Mouse (Mus musculus) forebrain, embryonic 12.5 days (tissue): ENCODE measurements around the gene 0610040J01Rik. TPM values are rescaled to one million over a fixed set of nuclear protein-coding genes. Genes with fewer than 3 reads are reported as not detected.

ENCODE experiments used
- ATAC-seq: fragments of 200-750 bp; cut with Nextera tagmentation; 2 replicates; pipeline ENCODE4 v1.8.0; 2017; ENCODE audit warnings: moderate TSS enrichment; ENCODE audit not compliant: low FRiP score
- H3K27ac ChIP-seq: fragments of 300-500 bp; sonication (generic); 2 replicates; pipeline ENCODE4 v1.5.1; 2016; ENCODE audit warnings: mild to moderate bottlenecking
- H3K27me3 ChIP-seq: fragments of 300-500 bp; sonication (generic); 2 replicates; pipeline ENCODE4 v1.6.1; 2016; ENCODE audit warnings: mild to moderate bottlenecking
- H3K36me3 ChIP-seq: fragments of 300-500 bp; sonication (generic); replicated peaks from 2 replicates; pipeline ENCODE4 v1.6.1; 2016; ENCODE audit warnings: mild to moderate bottlenecking
- H3K4me1 ChIP-seq: fragments of 300-500 bp; sonication (generic); 2 replicates; pipeline ENCODE4 v1.6.1; 2016
- H3K4me2 ChIP-seq: fragments of 300-500 bp; sonication (generic); 2 replicates; pipeline ENCODE4 v1.6.1; 2016; ENCODE audit warnings: mild to moderate bottlenecking, moderate library complexity
- H3K4me3 ChIP-seq: fragments of 300-500 bp; sonication (generic); replicated peaks from 2 replicates; pipeline ENCODE4 v1.5.1; 2016; ENCODE audit warnings: mild to moderate bottlenecking
- H3K9ac ChIP-seq: fragments of 300-500 bp; sonication (generic); 2 replicates; pipeline ENCODE4 v1.6.1; 2016; ENCODE audit warnings: mild to moderate bottlenecking
- H3K9me3 ChIP-seq: fragments of 300-500 bp; sonication (generic); 2 replicates; pipeline ENCODE4 v1.6.1; 2016
- WGBS: fragments of 180-500 bp; shearing (Covaris S2); methylation state at CpG from one replicate; pipeline ENCODE4 v1.1.7; 2016; 5-methylcytosine and 5-hydroxymethylcytosine counted together
- polyA plus RNA-seq: library from polyadenylated mRNA; unstranded; fragments of >200 nt; fragmentation: Nextera tagmentation; extraction: Ambion mirVana; gene quantifications from 2 replicates; pipeline ENCODE4 v1.2.1, GENCODE M21; 2016

Gene 0610040J01Rik
- polyA plus RNA-seq, 1 experiment from 2014 or later = 1.9 TPM

DNA sequence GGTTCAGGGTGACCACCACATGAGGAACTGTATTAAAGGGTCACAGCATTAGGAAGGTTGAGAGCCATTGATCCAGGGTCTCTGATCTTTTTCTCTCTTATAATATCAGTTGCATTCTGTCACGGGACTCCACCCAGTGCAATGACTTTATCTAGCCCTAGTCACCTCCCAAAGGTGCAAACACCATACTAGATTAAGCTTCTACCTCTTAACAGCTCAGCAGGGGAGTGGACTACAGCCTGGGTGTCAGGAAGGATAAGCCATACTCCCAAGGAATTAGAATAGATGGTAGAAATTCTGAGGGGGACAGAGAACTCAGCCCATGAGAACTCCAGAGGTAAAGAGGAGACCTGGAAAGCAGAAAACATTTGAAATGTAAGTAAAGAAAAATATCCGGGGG lies 25.7 kb downstream of the 0610040J01Rik start:
- Histone ChIP-seq H3K27me3 (no peaks in the 10 kb centered on the region), H3K4me2 (no peak overlapping the region), H3K4me1 (no peaks in the 10 kb centered on the region), H3K27ac (no peak overlapping the region), H3K9me3 (no peaks in the 10 kb centered on the region), H3K36me3 (no peaks in the 10 kb centered on the region), H3K4me3 (no peak overlapping the region), H3K9ac (no peak overlapping the region)
- no peak for ATAC-seq
- WGBS = 88% methylated on average over 2 of the region's 2 CpGs

DNA sequence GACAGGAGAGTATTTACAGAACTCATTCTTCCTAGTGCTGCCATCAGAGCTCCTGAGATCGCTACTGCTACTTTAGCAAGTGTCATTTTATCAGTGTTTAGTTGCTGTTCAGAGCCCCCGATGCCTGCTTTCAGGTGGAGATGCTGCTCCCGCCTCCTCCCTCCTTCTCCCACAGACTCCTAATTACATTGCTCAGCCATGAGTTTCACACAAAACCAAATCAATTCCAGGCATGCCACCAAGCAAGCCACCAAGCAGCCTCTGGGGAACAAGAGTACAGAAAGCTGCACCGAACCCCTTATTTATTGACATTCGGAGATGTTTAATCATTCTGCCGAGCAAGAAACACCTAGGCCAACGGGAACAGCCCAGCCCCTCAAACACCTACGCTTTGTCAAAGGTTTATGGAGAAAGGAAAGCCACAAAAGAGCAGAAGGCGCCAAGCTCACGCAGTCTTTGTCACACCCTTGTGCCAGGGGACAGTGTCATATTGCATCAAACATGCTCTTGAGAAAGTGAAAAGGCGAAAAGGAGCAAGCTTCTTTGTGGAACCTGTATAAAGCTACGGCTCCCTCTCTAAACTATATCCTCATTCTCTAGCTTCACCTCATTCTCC lies 27.7 kb downstream of the 0610040J01Rik start:
- H3K36me3 ChIP-seq = no peaks in the 10 kb centered on the region
- WGBS = 81% methylated on average over 12 of the region's 12 CpGs
- H3K9ac ChIP-seq = no peak overlapping the region
- no peaks in the 10 kb centered on the region for H3K27me3 ChIP-seq
- no peaks in the 10 kb centered on the region for H3K4me1 ChIP-seq
- no peak overlapping the region for H3K4me3 ChIP-seq
- H3K4me2 ChIP-seq = no peak overlapping the region
- no peaks in the 10 kb centered on the region for H3K9me3 ChIP-seq
- ATAC-seq = no peak
- no peak overlapping the region for H3K27ac ChIP-seq

DNA sequence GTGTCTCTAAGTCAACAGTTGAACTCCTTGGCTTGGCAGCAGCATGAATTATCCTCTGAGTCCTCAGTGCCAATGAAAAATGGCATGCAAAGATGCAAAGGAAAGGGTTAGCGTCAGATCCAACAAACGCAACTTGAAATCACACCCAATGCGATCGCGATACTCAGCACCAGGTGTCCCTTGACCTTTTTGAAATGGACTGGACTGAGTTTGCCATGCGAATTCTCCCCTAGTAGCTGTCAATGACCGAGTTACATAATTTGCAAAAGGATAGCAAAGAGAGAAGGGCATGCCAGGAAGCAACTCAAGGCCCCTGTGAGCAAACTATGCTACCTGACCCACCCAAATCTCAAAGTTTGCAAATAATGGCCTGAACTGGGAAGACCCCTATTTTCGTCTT lies 34.9 kb downstream of the 0610040J01Rik start:
- Histone ChIP-seq H3K4me2 (no peak overlapping the region), H3K9ac (no peak overlapping the region), H3K27me3 (no peaks in the 10 kb centered on the region), H3K36me3 (no peaks in the 10 kb centered on the region), H3K27ac (no peak overlapping the region), H3K4me1 (no peaks in the 10 kb centered on the region), H3K9me3 (peaks cover 4% of the 10 kb centered on the region; the same call in 1 of the 2 replicates), H3K4me3 (no peak overlapping the region)
- WGBS = 95% methylated on average over 8 of the region's 8 CpGs
- no peak for ATAC-seq

DNA sequence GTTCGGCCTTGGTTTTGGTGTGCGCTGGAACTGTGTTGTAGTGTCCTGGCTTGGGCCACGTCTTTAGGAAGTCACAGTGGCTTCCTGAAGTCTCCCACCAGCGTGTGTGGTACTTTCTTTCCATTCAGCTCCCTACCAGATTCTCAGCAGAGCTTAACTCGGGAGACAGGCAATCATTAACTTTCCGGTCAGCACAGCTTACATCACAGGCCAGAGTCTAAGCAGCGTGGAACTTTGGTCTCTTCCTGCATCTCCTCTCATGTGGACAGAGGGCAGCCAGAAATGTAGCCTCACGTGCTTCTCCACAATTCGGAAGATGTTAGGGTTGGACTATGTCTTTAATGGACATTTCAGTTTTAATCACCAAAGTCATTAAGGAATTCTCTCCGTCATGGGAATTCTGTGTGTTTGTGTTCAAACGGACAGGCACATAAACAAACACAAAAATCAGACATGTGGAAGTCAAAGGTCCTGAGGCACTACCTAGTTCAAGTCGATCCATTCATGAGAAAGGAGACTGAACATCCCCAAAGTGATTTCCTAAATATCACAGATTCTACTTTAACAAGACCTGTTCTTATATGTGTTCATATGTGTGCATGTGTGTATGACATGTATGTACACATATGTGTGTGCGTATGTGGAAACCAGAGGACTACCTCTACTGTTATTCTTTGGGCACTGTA lies 35.5 kb downstream of the 0610040J01Rik start:
- Histone ChIP-seq H3K4me1 (no peaks in the 10 kb centered on the region), H3K9me3 (peaks cover 4% of the 10 kb centered on the region; the same call in 1 of the 2 replicates), H3K4me3 (no peak overlapping the region), H3K27ac (no peak overlapping the region), H3K4me2 (no peak overlapping the region), H3K27me3 (no peaks in the 10 kb centered on the region), H3K9ac (no peak overlapping the region), H3K36me3 (no peaks in the 10 kb centered on the region)
- 92% methylated on average over 13 of the region's 13 CpGs for WGBS
- no peak for ATAC-seq

DNA sequence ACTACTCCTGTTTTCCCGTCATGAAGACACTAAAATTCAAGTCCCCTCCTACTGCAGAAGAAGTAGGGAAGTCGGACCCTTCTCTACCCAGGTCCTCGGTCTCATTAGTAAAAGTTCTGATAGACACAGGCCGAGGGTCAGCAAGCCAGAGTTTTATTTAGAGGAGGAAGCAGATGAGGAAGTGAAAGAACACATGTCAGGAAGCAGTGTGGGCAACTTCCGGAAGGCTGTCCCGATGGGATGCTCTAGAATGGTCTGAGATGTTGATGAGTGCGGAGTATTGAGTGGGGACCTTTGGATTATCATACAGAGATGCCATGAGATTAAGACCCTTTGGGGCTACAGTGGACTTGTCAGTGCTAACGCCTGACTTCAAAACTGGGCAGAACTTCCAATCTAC lies 46.7 kb downstream of the 0610040J01Rik start:
- Histone ChIP-seq H3K9ac (no peak overlapping the region), H3K27ac (no peak overlapping the region), H3K9me3 (no peaks in the 10 kb centered on the region), H3K4me3 (no peak overlapping the region), H3K4me1 (no peaks in the 10 kb centered on the region), H3K4me2 (no peak overlapping the region), H3K36me3 (no peaks in the 10 kb centered on the region), H3K27me3 (no peaks in the 10 kb centered on the region)
- no peak for ATAC-seq
- 93% methylated on average over 8 of the region's 8 CpGs for WGBS

DNA sequence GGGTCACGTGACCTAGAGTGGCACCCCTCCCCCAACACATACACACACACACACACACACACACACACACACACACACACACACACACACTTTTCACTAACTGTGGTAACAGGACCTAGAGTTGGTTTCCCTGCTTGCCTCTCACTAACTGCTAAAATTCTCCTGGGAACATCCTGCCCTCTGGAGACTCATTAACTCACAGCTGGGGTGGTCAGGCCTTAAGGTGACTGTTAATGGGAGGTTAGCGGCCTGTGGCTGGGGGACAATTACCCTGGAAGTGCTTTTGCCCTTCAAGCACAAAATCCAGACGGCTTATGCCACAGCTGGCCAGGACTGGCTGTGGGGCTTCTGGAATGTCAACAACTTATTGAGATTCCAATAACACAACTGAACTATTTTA lies 55.3 kb downstream of the 0610040J01Rik start:
- Histone ChIP-seq H3K9ac (no peak overlapping the region), H3K4me1 (peaks cover 10% of the 10 kb centered on the region), H3K4me3 (no peak overlapping the region), H3K27me3 (no peaks in the 10 kb centered on the region), H3K9me3 (no peaks in the 10 kb centered on the region), H3K36me3 (no peaks in the 10 kb centered on the region), H3K4me2 (no peak overlapping the region), H3K27ac (no peak overlapping the region)
- ATAC-seq = no peak
- 28% methylated on average over 3 of the region's 3 CpGs for WGBS

DNA sequence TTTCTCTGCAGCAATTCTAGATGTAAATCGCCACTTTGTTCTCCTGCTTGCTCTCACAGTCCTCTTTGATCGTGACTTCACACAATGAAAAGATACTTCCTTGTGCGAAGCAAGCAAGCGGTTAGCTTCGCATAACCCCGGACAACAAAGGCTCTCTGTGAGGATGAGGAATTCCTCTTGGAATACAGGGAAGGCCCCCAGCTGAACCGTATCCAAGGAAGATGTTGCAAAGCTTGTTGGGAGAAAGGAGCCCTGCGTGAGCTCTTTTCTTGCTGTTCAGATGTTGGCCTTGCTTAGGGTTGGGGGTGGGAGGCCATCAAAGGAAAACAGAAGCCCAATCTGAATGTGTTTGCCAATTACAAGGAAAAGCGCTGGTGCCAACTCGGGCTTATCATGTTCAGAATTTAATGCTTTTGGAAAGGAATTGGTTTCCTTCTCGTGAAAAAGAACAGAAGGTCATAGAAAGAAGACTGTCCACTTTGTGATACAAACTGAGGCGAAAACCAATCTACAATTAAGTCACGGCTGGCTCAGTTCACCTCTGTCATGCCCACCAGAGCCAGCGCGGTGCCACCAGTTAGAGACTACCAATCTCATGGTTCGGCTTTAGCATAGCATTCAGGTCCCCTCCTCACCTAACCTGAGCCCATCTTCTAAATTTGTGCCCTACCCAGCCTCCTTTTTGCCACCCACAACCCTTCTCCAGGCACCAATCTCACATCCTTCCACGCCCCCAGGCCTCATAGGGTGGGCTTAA lies 60.2 kb downstream of the 0610040J01Rik start:
- no peak overlapping the region for H3K4me2 ChIP-seq
- WGBS = 33% methylated on average over 17 of the region's 17 CpGs

DNA sequence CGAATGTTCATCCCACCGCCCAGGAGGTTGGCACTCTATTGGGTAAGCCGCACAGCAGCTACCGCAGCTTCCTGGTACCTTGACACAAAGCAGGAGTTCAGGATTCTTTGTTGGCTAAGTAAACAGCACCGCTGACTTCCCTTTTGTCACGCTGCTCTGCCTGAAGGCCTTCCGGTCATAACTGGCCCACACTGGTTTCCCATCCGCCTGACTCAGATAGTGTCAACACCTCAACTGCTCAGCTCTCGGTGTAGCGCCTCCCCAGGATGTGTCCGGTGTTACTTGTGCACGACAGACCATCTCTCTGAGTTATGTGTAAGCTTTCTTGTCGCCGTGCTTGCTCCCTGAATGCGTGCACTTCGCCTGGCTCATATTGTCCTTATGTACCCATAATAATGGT lies 62.7 kb downstream of the 0610040J01Rik start:
- peaks cover 13% of the 10 kb centered on the region for H3K4me1 ChIP-seq
- H3K27ac ChIP-seq = no peak overlapping the region
- no peak overlapping the region for H3K4me3 ChIP-seq
- WGBS = 72% methylated on average over 16 of the region's 16 CpGs
- no peak overlapping the region for H3K9ac ChIP-seq
- no peak overlapping the region for H3K4me2 ChIP-seq
- no peaks in the 10 kb centered on the region for H3K9me3 ChIP-seq
- no peak for ATAC-seq
- H3K36me3 ChIP-seq = no peaks in the 10 kb centered on the region
- H3K27me3 ChIP-seq = no peaks in the 10 kb centered on the region

More for the DNA sequence above, 60.2 kb downstream of the 0610040J01Rik start:
- no peaks in the 10 kb centered on the region for H3K27me3 ChIP-seq
- H3K36me3 ChIP-seq = no peaks in the 10 kb centered on the region
- ATAC-seq = peak; percentile 55
- no peaks in the 10 kb centered on the region for H3K9me3 ChIP-seq
- H3K4me1 ChIP-seq = peaks cover 13% of the 10 kb centered on the region
- H3K4me3 ChIP-seq = no peak overlapping the region
- H3K27ac ChIP-seq = peak overlapping the region; percentile 50
- H3K9ac ChIP-seq = no peak overlapping the region

DNA sequence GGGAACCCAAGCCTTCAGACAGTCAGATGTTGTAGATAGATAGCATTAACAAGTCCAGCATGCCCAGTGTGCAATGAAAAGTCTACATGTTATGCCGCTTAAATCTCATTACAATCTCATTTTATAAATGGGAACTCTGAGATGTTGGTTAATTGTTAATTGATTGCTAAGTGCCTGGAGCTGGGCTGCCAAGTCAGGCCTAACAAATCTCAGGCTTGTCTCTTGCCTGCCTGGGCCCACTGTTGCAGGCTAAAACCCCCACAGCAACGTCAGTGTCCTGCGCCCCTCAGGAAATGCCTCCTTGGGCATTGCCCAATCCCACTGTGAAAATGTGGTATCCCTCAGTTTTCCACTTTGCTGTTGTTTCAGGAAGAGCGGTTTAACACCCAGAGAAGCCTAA lies 63.9 kb downstream of the 0610040J01Rik start:
- no peaks in the 10 kb centered on the region for H3K27me3 ChIP-seq
- 84% methylated on average over 4 of the region's 4 CpGs for WGBS
- no peak overlapping the region for H3K4me2 ChIP-seq
- H3K4me1 ChIP-seq = peaks cover 13% of the 10 kb centered on the region
- no peaks in the 10 kb centered on the region for H3K9me3 ChIP-seq
- H3K27ac ChIP-seq = no peak overlapping the region
- ATAC-seq = no peak
- H3K9ac ChIP-seq = no peak overlapping the region
- H3K4me3 ChIP-seq = no peak overlapping the region
- H3K36me3 ChIP-seq = no peaks in the 10 kb centered on the region

DNA sequence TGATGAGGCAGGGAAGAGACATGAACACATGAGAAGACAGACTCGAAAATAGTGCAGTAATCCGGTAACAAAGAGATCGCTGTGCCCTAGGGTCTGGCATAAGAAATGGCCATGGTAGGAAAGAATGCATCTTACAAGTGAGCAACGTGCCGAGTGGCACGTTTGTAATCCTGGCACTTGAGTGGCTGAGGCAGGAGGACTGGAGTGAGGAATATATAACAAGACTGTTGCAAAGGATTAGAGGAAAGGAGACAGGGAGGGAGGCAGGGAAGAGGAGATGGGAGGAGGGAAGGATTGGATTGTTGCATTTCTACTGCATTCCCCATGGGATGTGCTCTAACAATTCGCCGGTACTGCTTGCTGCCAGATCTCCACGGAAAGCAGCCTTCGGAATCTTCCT lies 66.9 kb downstream of the 0610040J01Rik start:
- H3K4me2 ChIP-seq = no peak overlapping the region
- no peaks in the 10 kb centered on the region for H3K4me1 ChIP-seq
- ATAC-seq = no peak
- H3K36me3 ChIP-seq = no peaks in the 10 kb centered on the region
- H3K27ac ChIP-seq = no peak overlapping the region
- no peak overlapping the region for H3K4me3 ChIP-seq
- WGBS = 62% methylated on average over 10 of the region's 10 CpGs
- H3K9ac ChIP-seq = no peak overlapping the region
- no peaks in the 10 kb centered on the region for H3K9me3 ChIP-seq
- H3K27me3 ChIP-seq = no peaks in the 10 kb centered on the region

DNA sequence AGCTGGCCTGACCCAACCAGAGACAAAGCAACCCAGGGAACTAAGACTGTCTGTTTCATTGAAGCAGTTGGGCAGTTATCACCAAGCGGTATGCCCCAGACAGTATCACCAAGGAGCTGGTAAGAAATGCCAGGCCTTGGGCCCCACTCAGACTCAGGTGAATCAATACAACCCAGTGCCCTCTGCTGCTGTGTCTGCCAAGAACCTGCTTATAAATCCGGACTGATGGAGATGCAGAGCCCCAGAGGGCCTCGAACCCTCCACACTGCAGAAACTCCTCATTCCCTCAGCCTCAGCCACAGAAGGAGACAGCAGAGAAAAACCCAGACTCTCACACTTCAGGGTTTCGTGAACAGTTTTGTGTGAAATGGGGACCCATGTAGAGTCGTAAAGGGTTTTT lies 74.1 kb downstream of the 0610040J01Rik start:
- no peak overlapping the region for H3K4me2 ChIP-seq
- no peak overlapping the region for H3K4me3 ChIP-seq
- no peak overlapping the region for H3K9ac ChIP-seq
- H3K9me3 ChIP-seq = no peaks in the 10 kb centered on the region
- no peak for ATAC-seq
- no peak overlapping the region for H3K27ac ChIP-seq
- H3K4me1 ChIP-seq = no peaks in the 10 kb centered on the region
- H3K36me3 ChIP-seq = no peaks in the 10 kb centered on the region
- 87% methylated on average over 5 of the region's 5 CpGs for WGBS
- no peaks in the 10 kb centered on the region for H3K27me3 ChIP-seq

DNA sequence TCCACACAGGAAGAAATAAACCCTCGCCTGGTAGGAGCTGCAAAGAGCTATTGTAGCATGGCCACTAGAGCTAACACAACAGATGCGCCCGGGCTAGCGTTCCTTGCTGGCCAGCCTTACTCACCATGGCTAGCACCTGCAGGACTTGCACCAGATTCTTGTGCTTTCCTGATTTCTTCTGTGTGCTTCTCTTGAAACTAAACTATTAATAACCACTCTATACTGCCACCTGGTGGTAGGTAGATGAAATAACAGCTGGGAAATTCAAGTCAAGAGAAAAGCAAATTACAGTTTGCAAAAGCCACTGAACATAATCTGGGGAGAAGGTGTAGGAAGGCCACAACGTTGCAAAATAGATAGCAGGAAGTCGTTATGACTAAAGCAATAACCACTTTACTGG lies 74.5 kb downstream of the 0610040J01Rik start:
- ATAC-seq = peak; percentile 61; the same call in 1 of the 2 replicates
- no peak overlapping the region for H3K27ac ChIP-seq
- H3K4me2 ChIP-seq = no peak overlapping the region
- H3K27me3 ChIP-seq = no peaks in the 10 kb centered on the region
- 37% methylated on average over 6 of the region's 6 CpGs for WGBS
- no peaks in the 10 kb centered on the region for H3K36me3 ChIP-seq
- H3K4me3 ChIP-seq = no peak overlapping the region
- no peaks in the 10 kb centered on the region for H3K4me1 ChIP-seq
- H3K9me3 ChIP-seq = no peaks in the 10 kb centered on the region
- no peak overlapping the region for H3K9ac ChIP-seq
